Mouse (Mus musculus) liver, adult 2 months (tissue): ENCODE measurements at regions not wholly inside any gene's neighbourhood (a gene's known extent, or its start where the extent isn't known, plus 50 kb on each side); places are given as distances from the start of the nearest gene placed in this dataset.

Source experiments
- CTCF ChIP-seq: fragments of 200-500 bp; IDR thresholded peaks from 2 replicates; pipeline ENCODE4 v1.5.1; 2011; ENCODE audit warnings: low read depth, low read length, control low read depth
- POLR2A ChIP-seq: fragments of 200-500 bp; IDR thresholded peaks from 2 replicates; pipeline ENCODE4 v1.6.1; 2011; ENCODE audit warnings: low read length, control low read depth; ENCODE audit not compliant: insufficient read depth; ENCODE audit errors: extremely low read depth

DNA sequence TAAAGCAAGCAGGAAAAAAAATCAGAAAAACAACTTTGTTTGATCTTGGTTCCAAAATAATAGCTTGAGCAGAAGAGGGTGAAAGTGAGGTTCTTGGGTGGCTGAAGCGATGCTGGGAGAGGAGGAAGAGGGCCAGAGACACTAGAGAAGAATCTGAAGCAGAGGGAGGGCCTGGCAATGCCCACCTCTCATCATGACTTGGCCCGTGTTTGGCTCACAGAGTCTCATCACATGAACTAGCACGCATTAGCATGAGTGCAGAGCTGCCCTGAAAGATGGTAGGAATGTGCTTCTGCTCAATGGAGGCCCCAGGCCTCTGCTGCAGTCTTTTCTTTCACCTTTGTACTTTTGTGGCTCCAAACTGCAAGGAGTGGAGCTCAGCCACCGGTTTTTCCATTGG, 588.6 kb downstream of the Rnf144a start:
- TF ChIP-seq CTCF (no peak), POLR2A (no peak)
